Mouse (Mus musculus): ENCODE measurements at regions not wholly inside any gene's neighbourhood (a gene's known extent, or its start where the extent isn't known, plus 50 kb on each side); places are given as distances from the start of the nearest gene placed in this dataset.

DNA sequence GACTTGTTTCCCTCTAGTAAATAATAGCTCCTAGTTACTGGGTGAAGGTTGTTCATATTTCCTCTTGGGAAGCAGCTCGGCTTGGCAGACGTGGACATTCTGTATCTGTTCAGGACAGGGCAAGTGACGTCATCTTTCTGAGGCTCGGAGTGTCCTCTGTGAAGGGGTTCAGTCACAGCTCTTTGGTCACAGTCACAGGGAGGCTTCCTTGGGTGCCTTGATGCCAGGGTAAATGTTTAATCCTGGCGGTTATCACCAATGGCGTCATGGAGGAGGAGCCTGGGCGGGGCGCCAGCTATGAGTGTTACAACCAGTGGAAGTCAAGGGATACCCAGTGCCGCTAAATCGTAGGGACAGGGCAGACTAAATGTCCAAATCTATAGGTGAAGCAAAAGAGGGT lies 56.3 kb upstream of the Med13l start:
- ATAC-seq = peak; percentile 82
- H3K4me3 ChIP-seq (replicated peaks) = no peak overlapping the region
- H3K9ac ChIP-seq = no peak overlapping the region
- H3K4me2 ChIP-seq (replicated peaks) = no peak overlapping the region
- H3K4me1 ChIP-seq (replicated peaks) = no peaks in the 10 kb centered on the region
- no peaks in the 10 kb centered on the region for H3K27me3 ChIP-seq (replicated peaks)
- H3K36me3 ChIP-seq = no peaks in the 10 kb centered on the region
- no peaks in the 10 kb centered on the region for H3K9me3 ChIP-seq
- no peak overlapping the region for H3K27ac ChIP-seq
- 78% methylated on average over 10 of the region's 10 CpGs for WGBS

DNA sequence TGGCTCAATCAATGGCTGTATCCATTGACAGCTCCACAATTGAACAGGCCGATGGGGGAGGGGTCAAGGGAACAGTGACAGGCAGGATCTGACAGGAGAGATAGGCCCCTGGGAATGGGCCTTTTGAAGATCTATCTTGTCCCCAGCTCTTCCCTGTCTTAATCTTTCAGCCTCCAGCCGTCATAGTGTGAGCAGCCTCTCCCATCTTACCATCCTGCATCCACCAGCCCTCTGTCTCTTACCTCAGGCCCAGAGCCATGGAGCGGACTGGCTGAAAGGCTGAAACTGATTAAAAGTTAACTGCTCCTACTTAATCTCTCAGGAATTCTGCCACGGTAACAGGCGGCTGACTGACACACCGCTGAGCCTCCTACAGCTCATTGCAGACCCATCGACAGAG lies 55.6 kb upstream of the Med13l start:
- H3K27ac ChIP-seq = no peak overlapping the region
- WGBS = 51% methylated on average over 7 of the region's 7 CpGs
- no peaks in the 10 kb centered on the region for H3K4me1 ChIP-seq (replicated peaks)
- peak; percentile 36; the same call in 1 of the 2 replicates for ATAC-seq
- H3K4me3 ChIP-seq (replicated peaks) = no peak overlapping the region
- H3K27me3 ChIP-seq (replicated peaks) = no peaks in the 10 kb centered on the region
- no peaks in the 10 kb centered on the region for H3K36me3 ChIP-seq
- H3K9ac ChIP-seq = no peak overlapping the region
- H3K9me3 ChIP-seq = no peaks in the 10 kb centered on the region
- no peak overlapping the region for H3K4me2 ChIP-seq (replicated peaks)

DNA sequence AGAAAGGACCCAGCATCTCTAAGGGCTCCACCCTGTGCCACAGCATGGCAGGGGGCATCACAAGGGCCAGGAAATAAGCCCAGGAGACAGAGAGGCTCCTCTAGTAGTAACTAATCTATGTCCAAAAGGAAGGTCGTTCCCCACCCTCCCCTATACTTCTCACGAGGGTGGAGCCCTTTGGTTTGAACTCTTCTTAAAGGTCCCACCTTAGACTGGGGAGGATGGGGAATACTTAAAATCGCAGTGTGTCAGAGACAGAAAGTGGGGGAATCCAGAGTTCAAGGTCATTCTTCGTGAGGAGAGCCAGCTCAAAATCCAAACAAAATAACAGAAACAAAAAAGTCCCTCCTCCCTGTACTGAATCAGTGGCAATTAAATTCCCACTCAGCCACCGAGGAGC lies 50.6 kb upstream of the Med13l start:
- Histone ChIP-seq H3K9me3 (no peaks in the 10 kb centered on the region), H3K27ac (no peak overlapping the region), H3K4me1 (replicated peaks) (peaks cover 14% of the 10 kb centered on the region; the same call in 1 of the 2 replicates), H3K9ac (no peak overlapping the region), H3K4me3 (replicated peaks) (no peak overlapping the region), H3K27me3 (replicated peaks) (no peaks in the 10 kb centered on the region), H3K36me3 (no peaks in the 10 kb centered on the region), H3K4me2 (replicated peaks) (no peak overlapping the region)
- no peak for ATAC-seq
- WGBS = 55% methylated on average over 5 of the region's 5 CpGs

Measured in intestine, embryonic 15.5 days (tissue).